Mouse (Mus musculus) lung, adult 2 months (tissue): ENCODE data around the gene Simc1.

Experiments
- CTCF ChIP-seq: fragments of 200-500 bp; IDR thresholded peaks from 2 replicates; pipeline ENCODE4 v1.5.1; 2011; ENCODE audit warnings: mild to moderate bottlenecking, low read length, control low read depth; ENCODE audit not compliant: insufficient read depth
- POLR2A ChIP-seq: fragments of 200-500 bp; IDR thresholded peaks from 2 replicates; pipeline ENCODE4 v1.6.1; 2011; ENCODE audit warnings: low read depth, mild to moderate bottlenecking, control low read depth, low read length, borderline replicate concordance; ENCODE audit errors: extremely low read depth

DNA sequence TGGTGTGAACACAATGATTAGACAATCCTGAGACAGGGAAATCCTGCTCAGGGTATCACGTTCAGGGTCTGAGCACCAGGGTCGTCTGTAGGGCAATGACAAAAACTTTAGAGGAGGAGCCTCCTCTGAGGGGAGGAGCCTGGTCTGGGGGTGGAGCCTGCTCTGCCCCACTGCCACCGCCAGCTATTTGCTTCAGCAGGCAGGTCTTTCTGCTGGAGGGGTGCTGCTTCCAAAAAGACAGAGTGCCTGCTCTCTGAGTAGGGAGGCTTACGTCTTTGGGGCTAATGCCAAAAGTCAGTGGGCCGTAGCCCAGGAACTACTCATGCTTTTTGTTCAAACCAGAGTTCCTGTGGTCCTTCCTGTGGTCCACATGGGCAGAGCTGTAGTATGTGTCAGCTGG lies 64.8 kb downstream of the Simc1 start:
- no peak for TF ChIP-seq CTCF
- TF ChIP-seq POLR2A, result no peak
